Mouse (Mus musculus) spleen, postnatal 0 days (tissue): ENCODE measurements around the gene Trarg1. TPM values are rescaled to one million over a fixed set of nuclear protein-coding genes. Genes with fewer than 3 reads are reported as not detected.

Source experiments
- polyA plus RNA-seq: library from polyadenylated mRNA; unstranded; fragments of >200 nt; fragmentation: Nextera tagmentation; extraction: Ambion mirVana; gene quantifications from 2 replicates; pipeline ENCODE4 v1.2.1, GENCODE M21; 2015

Trarg1 gene
- polyA plus RNA-seq, result 0.35 and 0.55 TPM in 2 replicates

DNA sequence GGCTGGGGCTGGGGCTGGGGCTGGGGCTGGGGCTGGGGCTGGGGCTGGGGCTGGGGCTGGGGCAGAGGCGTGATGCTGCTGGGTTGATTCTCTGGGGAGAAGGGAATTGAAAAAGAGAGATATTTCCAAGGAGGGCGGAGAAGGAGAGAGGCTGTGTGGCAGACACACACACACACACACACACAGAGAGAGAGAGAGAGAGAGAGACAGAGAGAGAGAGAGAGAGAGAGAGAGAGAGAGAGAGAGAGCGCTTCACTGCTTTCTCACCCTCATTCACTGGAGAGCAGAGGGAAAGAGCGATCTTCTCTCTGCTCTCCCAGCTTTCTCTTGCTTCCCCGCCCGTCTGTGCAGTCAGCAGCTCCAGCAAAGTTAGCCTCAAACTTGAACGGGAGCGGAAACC, at the start of gene Trarg1:
TSS of gene Trarg1 (plus strand) at position 301 of the 400 bp plus-strand sequence.

DNA sequence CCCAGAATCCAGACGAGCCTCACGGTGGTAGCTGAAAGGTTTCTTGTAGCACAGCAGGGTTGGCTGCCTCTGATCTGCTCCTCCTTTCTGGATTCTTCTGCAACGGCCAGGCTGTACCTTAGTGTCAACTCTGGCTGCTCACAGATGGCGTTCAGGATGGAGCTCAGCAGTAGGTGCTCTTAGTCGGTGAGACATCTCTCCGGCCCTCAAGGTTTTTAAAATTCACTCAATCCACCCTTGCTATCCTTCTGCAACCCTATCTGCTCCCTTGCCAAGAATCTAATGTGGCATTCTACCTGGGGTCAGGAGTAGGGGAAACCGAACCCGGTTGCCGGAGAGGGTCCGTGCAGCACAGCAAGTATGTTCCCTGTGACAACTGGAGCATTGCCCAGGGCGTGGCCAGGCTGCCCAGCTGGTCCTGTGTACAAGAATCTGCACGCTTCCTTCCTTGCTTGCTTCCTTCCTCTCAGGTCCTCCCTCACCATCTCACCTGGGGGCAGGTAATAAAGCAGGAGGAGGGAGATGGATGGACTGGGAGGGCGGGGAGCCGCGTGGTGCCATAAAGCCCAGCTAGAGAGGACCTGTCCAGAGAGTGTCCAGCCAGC, 7.6 kb upstream of the Trarg1 start, which contains the start of gene Bhlha9:
TSS of gene Bhlha9 (plus strand) at position 600 of the 605 bp plus-strand sequence.

Other genes with a start within 250 kb of the Trarg1 start
- 8.8 and 11.9 TPM in 2 replicates for gene Abr, start 57.5 kb upstream of the Trarg1 start, polyA plus RNA-seq
- gene Bhlha9, start 7.3 kb upstream of the Trarg1 start, polyA plus RNA-seq, result 0.11 TPM in 1 of 2 replicates, not detected in the other
- gene Gosr1, start 83.8 kb downstream of the Trarg1 start, polyA plus RNA-seq, result 10.9 and 12.1 TPM in 2 replicates
- gene Cpd, start 167.2 kb downstream of the Trarg1 start, polyA plus RNA-seq, result 7.8 and 8.7 TPM in 2 replicates
- 0.13 TPM in 1 of 2 replicates, not detected in the other for gene Tmigd1, start 222.4 kb downstream of the Trarg1 start, polyA plus RNA-seq
- 49.9 and 52.5 TPM in 2 replicates for gene Blmh, start 245.0 kb downstream of the Trarg1 start, polyA plus RNA-seq